Mouse (Mus musculus) lung, embryonic 14.5 days (tissue): ENCODE data around the gene Arhgap25. TPM values are rescaled to one million over a fixed set of nuclear protein-coding genes. Genes with fewer than 3 reads are reported as not detected.
A peak's percentile ranks its signal among the peaks of the same experiment; 100 is the strongest.

Source experiments
- ATAC-seq: fragments of 200-750 bp; cut with Nextera tagmentation; 2 replicates; pipeline ENCODE4 v1.8.0; 2017; ENCODE audit warnings: mild to moderate bottlenecking, moderate TSS enrichment, moderate library complexity; ENCODE audit not compliant: insufficient read depth
- DNase-seq: peaks from one replicate; pipeline ENCODE4 v3.0.0-alpha.2; 2015
- H3K27ac ChIP-seq: fragments of 300-500 bp; sonication (generic); 2 replicates; pipeline ENCODE4 v1.5.1; 2014; ENCODE audit warnings: low read depth, mild to moderate bottlenecking, moderate library complexity
- H3K27me3 ChIP-seq: fragments of 300-500 bp; sonication (generic); 2 replicates; pipeline ENCODE4 v1.6.1; 2014; ENCODE audit warnings: low read length, control low read depth; ENCODE audit not compliant: insufficient read depth
- H3K36me3 ChIP-seq: fragments of 300-500 bp; sonication (generic); 2 replicates; pipeline ENCODE4 v1.6.1; 2014; ENCODE audit warnings: control low read depth; ENCODE audit not compliant: insufficient read depth
- H3K4me1 ChIP-seq: fragments of 300-500 bp; sonication (generic); 2 replicates; pipeline ENCODE4 v1.6.1; 2014; ENCODE audit warnings: antibody characterized with exemption, control low read depth; ENCODE audit not compliant: insufficient read depth
- H3K4me2 ChIP-seq: fragments of 300-500 bp; sonication (generic); 2 replicates; pipeline ENCODE4 v1.6.1; 2014; ENCODE audit warnings: mild to moderate bottlenecking
- H3K4me3 ChIP-seq: fragments of 300-500 bp; sonication (generic); 2 replicates; pipeline ENCODE4 v1.5.1; 2014; ENCODE audit warnings: low read depth, low read length
- H3K9ac ChIP-seq: fragments of 300-500 bp; sonication (generic); 2 replicates; pipeline ENCODE4 v1.6.1; 2014
- H3K9me3 ChIP-seq: fragments of 300-500 bp; sonication (generic); 2 replicates; pipeline ENCODE4 v1.6.1; 2016; ENCODE audit warnings: low read depth, low read length, control low read depth
- CTCF ChIP-seq: IDR thresholded peaks from 2 replicates; pipeline ENCODE4 v1.5.1; 2016; ENCODE audit warnings: antibody characterized with exemption, low read depth
- WGBS: fragments of 180-500 bp; shearing (Covaris S2); extraction: QIAGEN DNeasy Blood & Tissue Kit; methylation state at CpG from one replicate; pipeline ENCODE4 v1.1.7; 2014; 5-methylcytosine and 5-hydroxymethylcytosine counted together
- polyA plus RNA-seq: library from polyadenylated mRNA; unstranded; fragments of >200 nt; fragmentation: Nextera tagmentation; extraction: Ambion mirVana; gene quantifications from 2 replicates; pipeline ENCODE4 v1.2.1, GENCODE M21; 2014

Arhgap25 gene
- polyA plus RNA-seq, 1 experiment from 2014 or later: 8.2 TPM

GRCm38 (mm10) chr6:87468372-87468771 is 64.7 kb downstream of the Arhgap25 start:
- ATAC-seq (no peak), DNase-seq (peak; percentile 67)
- Histone ChIP-seq H3K9ac (no peak overlapping the region), H3K27ac (no peak overlapping the region), H3K4me1 (no peaks in the 10 kb centered on the region), H3K27me3 (no peaks in the 10 kb centered on the region), H3K4me2 (no peak overlapping the region), H3K4me3 (no peak overlapping the region), H3K9me3 (no peaks in the 10 kb centered on the region), H3K36me3 (no peaks in the 10 kb centered on the region)
- WGBS: 55% methylated on average over 10 of the region's 10 CpGs
- no peak for TF ChIP-seq CTCF

GRCm38 (mm10) chr6:87467373-87467772 is 65.7 kb downstream of the Arhgap25 start:
- 100% methylated on average over 1 of the region's 1 CpGs for WGBS
- Histone ChIP-seq H3K36me3 (no peaks in the 10 kb centered on the region), H3K27me3 (no peaks in the 10 kb centered on the region)

GRCm38 (mm10) chr6:87466221-87466620 is 66.8 kb downstream of the Arhgap25 start:
- Histone ChIP-seq H3K4me2 (peak overlapping the region; percentile 13; the same call in 1 of the 2 replicates), H3K27me3 (no peaks in the 10 kb centered on the region), H3K4me1 (no peaks in the 10 kb centered on the region), H3K9ac (no peak overlapping the region), H3K9me3 (no peaks in the 10 kb centered on the region), H3K27ac (no peak overlapping the region), H3K36me3 (no peaks in the 10 kb centered on the region), H3K4me3 (no peak overlapping the region)
- ATAC-seq: peak; percentile 35; the same call in 1 of the 2 replicates
- peak; percentile 97 for TF ChIP-seq CTCF
- WGBS: 10% methylated on average over 12 of the region's 12 CpGs
- DNase-seq: peak; percentile 86

More at GRCm38 (mm10) chr6:87467373-87467772, 65.7 kb downstream of the Arhgap25 start:
- H3K9me3 ChIP-seq: no peaks in the 10 kb centered on the region
- DNase-seq (no peak), ATAC-seq (no peak)
- no peak overlapping the region for H3K4me2 ChIP-seq
- H3K4me1 ChIP-seq: no peaks in the 10 kb centered on the region
- no peak overlapping the region for H3K27ac ChIP-seq
- no peak overlapping the region for H3K9ac ChIP-seq
- no peak overlapping the region for H3K4me3 ChIP-seq
- TF ChIP-seq CTCF: no peak

GRCm38 (mm10) chr6:87455507-87455906 is 77.6 kb downstream of the Arhgap25 start:
- H3K36me3 ChIP-seq: no peaks in the 10 kb centered on the region
- H3K4me1 ChIP-seq: no peaks in the 10 kb centered on the region
- H3K27me3 ChIP-seq: no peaks in the 10 kb centered on the region
- H3K4me3 ChIP-seq: no peak overlapping the region
- H3K27ac ChIP-seq: no peak overlapping the region
- no peak overlapping the region for H3K9ac ChIP-seq
- no peak for TF ChIP-seq CTCF
- WGBS: 31% methylated on average over 6 of the region's 6 CpGs
- ATAC-seq (no peak), DNase-seq (no peak)
- H3K4me2 ChIP-seq: no peak overlapping the region
- no peaks in the 10 kb centered on the region for H3K9me3 ChIP-seq

GRCm38 (mm10) chr6:87451771-87452170 is 81.3 kb downstream of the Arhgap25 start:
- Histone ChIP-seq H3K27me3 (no peaks in the 10 kb centered on the region), H3K36me3 (no peaks in the 10 kb centered on the region), H3K9ac (no peak overlapping the region), H3K9me3 (no peaks in the 10 kb centered on the region), H3K4me3 (no peak overlapping the region), H3K4me1 (no peaks in the 10 kb centered on the region), H3K27ac (no peak overlapping the region), H3K4me2 (no peak overlapping the region)
- TF ChIP-seq CTCF: no peak
- DNase-seq (no peak), ATAC-seq (no peak)
- 47% methylated on average over 3 of the region's 3 CpGs for WGBS

DNA sequence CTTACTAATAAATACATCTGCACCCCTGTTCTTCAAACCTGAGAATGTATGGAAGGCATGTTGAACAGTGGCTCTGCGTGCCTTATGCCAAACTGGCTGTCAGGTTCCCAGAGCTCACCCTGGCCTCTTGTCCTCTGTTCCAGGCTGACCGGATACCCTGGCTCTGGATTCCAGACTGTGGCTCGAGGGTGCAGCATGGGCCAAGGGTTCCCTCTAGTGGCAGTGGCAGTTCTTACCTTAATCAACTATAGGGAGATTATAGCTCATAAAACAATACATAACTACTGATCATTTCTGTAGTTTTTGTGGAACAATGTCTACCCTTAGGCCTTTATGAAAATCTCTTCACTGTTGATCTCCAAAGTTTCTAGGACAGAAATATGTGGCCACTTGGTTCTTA is 82.0 kb downstream of the Arhgap25 start:
- Histone ChIP-seq H3K4me1 (no peaks in the 10 kb centered on the region), H3K27ac (no peak overlapping the region), H3K9me3 (no peaks in the 10 kb centered on the region), H3K27me3 (no peaks in the 10 kb centered on the region), H3K9ac (no peak overlapping the region), H3K36me3 (no peaks in the 10 kb centered on the region), H3K4me2 (no peak overlapping the region), H3K4me3 (no peak overlapping the region)
- no peak for ATAC-seq
- 59% methylated on average over 3 of the region's 3 CpGs for WGBS
- peak; percentile 57 for DNase-seq
- peak; percentile 62 for TF ChIP-seq CTCF

GRCm38 (mm10) chr6:87449534-87449933 is 83.5 kb downstream of the Arhgap25 start:
- no peak for TF ChIP-seq CTCF
- no peaks in the 10 kb centered on the region for H3K27me3 ChIP-seq
- no peak overlapping the region for H3K27ac ChIP-seq
- H3K36me3 ChIP-seq: no peaks in the 10 kb centered on the region
- H3K9me3 ChIP-seq: no peaks in the 10 kb centered on the region
- H3K4me3 ChIP-seq: no peak overlapping the region
- DNase-seq: peak; percentile 33
- no peaks in the 10 kb centered on the region for H3K4me1 ChIP-seq
- no peak overlapping the region for H3K4me2 ChIP-seq
- WGBS: 60% methylated on average over 3 of the region's 3 CpGs
- no peak overlapping the region for H3K9ac ChIP-seq
- no peak for ATAC-seq

GRCm38 (mm10) chr6:87447217-87447616 is 85.8 kb downstream of the Arhgap25 start:
- ATAC-seq (no peak), DNase-seq (no peak)
- no peak overlapping the region for H3K9ac ChIP-seq
- no peaks in the 10 kb centered on the region for H3K9me3 ChIP-seq
- no peak overlapping the region for H3K4me3 ChIP-seq
- 87% methylated on average over 4 of the region's 4 CpGs for WGBS
- no peaks in the 10 kb centered on the region for H3K36me3 ChIP-seq
- no peaks in the 10 kb centered on the region for H3K4me1 ChIP-seq
- TF ChIP-seq CTCF: no peak
- H3K27me3 ChIP-seq: no peaks in the 10 kb centered on the region
- no peak overlapping the region for H3K27ac ChIP-seq
- H3K4me2 ChIP-seq: no peak overlapping the region
